Mouse (Mus musculus) intestine, embryonic 15.5 days (tissue): ENCODE measurements at regions not wholly inside any gene's neighbourhood (a gene's known extent, or its start where the extent isn't known, plus 50 kb on each side); places are given as distances from the start of the nearest gene placed in this dataset.

Source experiments
- ATAC-seq: fragments of 200-750 bp; cut with Nextera tagmentation; 2 replicates; pipeline ENCODE4 v1.8.0; 2017; ENCODE audit warnings: moderate TSS enrichment, moderate library complexity
- H3K27ac ChIP-seq: fragments of 300-500 bp; sonication (generic); 2 replicates; pipeline ENCODE4 v1.5.1; 2015; ENCODE audit warnings: mild to moderate bottlenecking, inconsistent platforms
- H3K27me3 ChIP-seq: fragments of 300-500 bp; sonication (generic); replicated peaks from 2 replicates; pipeline ENCODE4 v1.6.1; 2015; ENCODE audit warnings: inconsistent platforms
- H3K36me3 ChIP-seq: fragments of 300-500 bp; sonication (generic); 2 replicates; pipeline ENCODE4 v1.6.1; 2015; ENCODE audit warnings: inconsistent platforms
- H3K4me1 ChIP-seq: fragments of 300-500 bp; sonication (generic); replicated peaks from 2 replicates; pipeline ENCODE4 v1.6.1; 2015; ENCODE audit warnings: inconsistent platforms
- H3K4me2 ChIP-seq: fragments of 300-500 bp; sonication (generic); replicated peaks from 2 replicates; pipeline ENCODE4 v1.6.1; 2015; ENCODE audit warnings: mild to moderate bottlenecking, inconsistent platforms
- H3K4me3 ChIP-seq: fragments of 300-500 bp; sonication (generic); replicated peaks from 2 replicates; pipeline ENCODE4 v1.5.1; 2015; ENCODE audit warnings: inconsistent platforms
- H3K9ac ChIP-seq: fragments of 300-500 bp; sonication (generic); 2 replicates; pipeline ENCODE4 v1.6.1; 2015; ENCODE audit warnings: inconsistent platforms
- H3K9me3 ChIP-seq: fragments of 300-500 bp; sonication (generic); 2 replicates; pipeline ENCODE4 v1.6.1; 2016; ENCODE audit warnings: inconsistent platforms
- WGBS: fragments of 180-500 bp; shearing (Covaris S2); methylation state at CpG from one replicate; pipeline ENCODE4 v1.1.7; 2015; 5-methylcytosine and 5-hydroxymethylcytosine counted together

- Histone ChIP-seq H3K4me2 (no peak overlapping the region), H3K9me3 (no peaks in the 10 kb centered on the region), H3K27ac (no peak overlapping the region), H3K36me3 (no peaks in the 10 kb centered on the region), H3K9ac (no peak overlapping the region), H3K4me3 (no peak overlapping the region), H3K4me1 (no peaks in the 10 kb centered on the region), H3K27me3 (no peaks in the 10 kb centered on the region)
- no peak for ATAC-seq
- WGBS, result 54% methylated on average over 3 of the region's 3 CpGs
Observed at GRCm38 (mm10) chr3:21820051-21820598, 256.3 kb upstream of the Tbl1xr1 start.

GRCm38 (mm10) chr3:21822675-21823074 lies 253.8 kb upstream of the Tbl1xr1 start:
- H3K4me1 ChIP-seq, result no peaks in the 10 kb centered on the region
- H3K36me3 ChIP-seq, result no peaks in the 10 kb centered on the region
- H3K27me3 ChIP-seq, result no peaks in the 10 kb centered on the region
- no peak for ATAC-seq
- WGBS, result 81% methylated on average over 4 of the region's 4 CpGs
- H3K9ac ChIP-seq, result no peak overlapping the region
- H3K4me2 ChIP-seq, result no peak overlapping the region
- no peak overlapping the region for H3K4me3 ChIP-seq
- H3K27ac ChIP-seq, result no peak overlapping the region
- no peaks in the 10 kb centered on the region for H3K9me3 ChIP-seq

GRCm38 (mm10) chr3:21823331-21823730 lies 253.1 kb upstream of the Tbl1xr1 start:
- H3K36me3 ChIP-seq, result no peaks in the 10 kb centered on the region
- no peaks in the 10 kb centered on the region for H3K9me3 ChIP-seq
- H3K9ac ChIP-seq, result no peak overlapping the region
- no peak overlapping the region for H3K4me2 ChIP-seq
- H3K27me3 ChIP-seq, result no peaks in the 10 kb centered on the region
- 90% methylated on average over 4 of the region's 4 CpGs for WGBS
- H3K4me3 ChIP-seq, result no peak overlapping the region
- no peak overlapping the region for H3K27ac ChIP-seq
- H3K4me1 ChIP-seq, result no peaks in the 10 kb centered on the region
- ATAC-seq, result no peak

GRCm38 (mm10) chr3:21824101-21824880 lies 252.2 kb upstream of the Tbl1xr1 start:
- H3K27me3 ChIP-seq, result no peaks in the 10 kb centered on the region
- H3K9me3 ChIP-seq, result no peaks in the 10 kb centered on the region
- 58% methylated on average over 8 of the region's 8 CpGs for WGBS
- ATAC-seq, result no peak
- H3K4me2 ChIP-seq, result no peak overlapping the region
- H3K9ac ChIP-seq, result no peak overlapping the region
- H3K36me3 ChIP-seq, result no peaks in the 10 kb centered on the region
- no peak overlapping the region for H3K4me3 ChIP-seq
- H3K4me1 ChIP-seq, result no peaks in the 10 kb centered on the region
- no peak overlapping the region for H3K27ac ChIP-seq

GRCm38 (mm10) chr3:21824913-21825610 lies 251.4 kb upstream of the Tbl1xr1 start:
- Histone ChIP-seq H3K9me3 (no peaks in the 10 kb centered on the region), H3K4me2 (no peak overlapping the region), H3K9ac (no peak overlapping the region), H3K4me3 (no peak overlapping the region), H3K27me3 (no peaks in the 10 kb centered on the region), H3K36me3 (no peaks in the 10 kb centered on the region), H3K4me1 (no peaks in the 10 kb centered on the region), H3K27ac (no peak overlapping the region)
- no peak for ATAC-seq
- 85% methylated on average over 5 of the region's 5 CpGs for WGBS

GRCm38 (mm10) chr3:21827656-21828055 lies 248.8 kb upstream of the Tbl1xr1 start:
- ATAC-seq, result no peak
- Histone ChIP-seq H3K9ac (no peak overlapping the region), H3K27ac (no peak overlapping the region), H3K4me1 (no peaks in the 10 kb centered on the region), H3K27me3 (no peaks in the 10 kb centered on the region), H3K4me2 (no peak overlapping the region), H3K4me3 (no peak overlapping the region), H3K36me3 (no peaks in the 10 kb centered on the region), H3K9me3 (no peaks in the 10 kb centered on the region)

GRCm38 (mm10) chr3:21833111-21833510 lies 243.3 kb upstream of the Tbl1xr1 start:
- WGBS, result 96% methylated on average over 12 of the region's 12 CpGs
- H3K4me3 ChIP-seq, result no peak overlapping the region
- H3K9ac ChIP-seq, result no peak overlapping the region
- no peak overlapping the region for H3K4me2 ChIP-seq
- no peaks in the 10 kb centered on the region for H3K27me3 ChIP-seq
- no peaks in the 10 kb centered on the region for H3K36me3 ChIP-seq
- no peak for ATAC-seq
- H3K27ac ChIP-seq, result no peak overlapping the region
- H3K9me3 ChIP-seq, result no peaks in the 10 kb centered on the region
- H3K4me1 ChIP-seq, result no peaks in the 10 kb centered on the region

- WGBS, result 57% methylated on average over 1 of the region's 1 CpGs
- ATAC-seq, result no peak
- no peaks in the 10 kb centered on the region for H3K9me3 ChIP-seq
- H3K4me3 ChIP-seq, result no peak overlapping the region
- no peak overlapping the region for H3K9ac ChIP-seq
- H3K27ac ChIP-seq, result no peak overlapping the region
- no peaks in the 10 kb centered on the region for H3K27me3 ChIP-seq
- no peaks in the 10 kb centered on the region for H3K36me3 ChIP-seq
- no peak overlapping the region for H3K4me2 ChIP-seq
- no peaks in the 10 kb centered on the region for H3K4me1 ChIP-seq
Observed at GRCm38 (mm10) chr3:21835526-21835925, 240.9 kb upstream of the Tbl1xr1 start.

- Histone ChIP-seq H3K4me3 (no peak overlapping the region), H3K27ac (no peak overlapping the region), H3K4me2 (no peak overlapping the region), H3K27me3 (no peaks in the 10 kb centered on the region), H3K9me3 (no peaks in the 10 kb centered on the region), H3K9ac (no peak overlapping the region), H3K36me3 (no peaks in the 10 kb centered on the region), H3K4me1 (no peaks in the 10 kb centered on the region)
- no peak for ATAC-seq
- WGBS, result 70% methylated on average over 4 of the region's 4 CpGs
Observed at GRCm38 (mm10) chr3:21837297-21837946, 239.0 kb upstream of the Tbl1xr1 start.

GRCm38 (mm10) chr3:21840751-21841488 lies 235.5 kb upstream of the Tbl1xr1 start:
- WGBS, result 48% methylated on average over 5 of the region's 5 CpGs

GRCm38 (mm10) chr3:21841506-21841905 lies 234.9 kb upstream of the Tbl1xr1 start:
- no peaks in the 10 kb centered on the region for H3K27me3 ChIP-seq
- H3K4me1 ChIP-seq, result no peaks in the 10 kb centered on the region
- H3K36me3 ChIP-seq, result no peaks in the 10 kb centered on the region
- no peak overlapping the region for H3K27ac ChIP-seq
- no peak overlapping the region for H3K4me2 ChIP-seq
- 76% methylated on average over 1 of the region's 1 CpGs for WGBS
- no peak for ATAC-seq
- no peak overlapping the region for H3K9ac ChIP-seq
- no peaks in the 10 kb centered on the region for H3K9me3 ChIP-seq
- no peak overlapping the region for H3K4me3 ChIP-seq

More at GRCm38 (mm10) chr3:21840751-21841488, 235.5 kb upstream of the Tbl1xr1 start:
- no peak for ATAC-seq
- no peaks in the 10 kb centered on the region for H3K27me3 ChIP-seq
- H3K27ac ChIP-seq, result no peak overlapping the region
- no peaks in the 10 kb centered on the region for H3K4me1 ChIP-seq
- no peak overlapping the region for H3K9ac ChIP-seq
- no peak overlapping the region for H3K4me3 ChIP-seq
- no peak overlapping the region for H3K4me2 ChIP-seq
- no peaks in the 10 kb centered on the region for H3K36me3 ChIP-seq
- H3K9me3 ChIP-seq, result no peaks in the 10 kb centered on the region
